Mouse (Mus musculus) cerebellum, adult (tissue): Measurements from ENCODE around the gene Abcb8.
A peak's percentile ranks its signal among the peaks of the same experiment; 100 is the strongest.

ENCODE experiments used
- ATAC-seq: cut with Nextera tagmentation; 2 replicates; pipeline ENCODE4 v1.9.2; 2017; ENCODE audit warnings: mild to moderate bottlenecking, moderate library complexity, mixed read lengths; ENCODE audit not compliant: insufficient number of reproducible peaks, low FRiP score, low TSS enrichment

The Abcb8 gene

DNA sequence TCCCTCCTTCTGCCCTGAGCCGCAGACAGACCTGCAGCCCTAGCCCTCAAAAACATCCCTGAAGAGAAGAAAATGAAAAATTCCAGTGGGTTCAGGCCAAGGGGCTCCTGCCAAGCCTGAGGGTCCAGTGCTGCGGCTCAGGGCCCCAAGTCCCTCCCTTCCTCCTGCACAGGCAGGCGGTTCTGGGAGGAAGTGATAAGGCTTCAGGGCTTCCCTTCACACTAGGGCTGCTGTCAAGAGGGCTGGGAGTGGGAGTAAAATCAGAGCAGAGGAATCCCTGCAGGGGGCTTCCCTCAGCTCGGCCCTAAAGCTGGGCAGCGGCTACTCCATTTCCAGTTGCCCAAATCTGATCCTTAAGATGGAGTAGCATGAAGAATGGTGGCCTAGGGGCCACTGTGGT, 27.9 kb upstream of the Abcb8 start:
- ATAC-seq, result no peak

DNA sequence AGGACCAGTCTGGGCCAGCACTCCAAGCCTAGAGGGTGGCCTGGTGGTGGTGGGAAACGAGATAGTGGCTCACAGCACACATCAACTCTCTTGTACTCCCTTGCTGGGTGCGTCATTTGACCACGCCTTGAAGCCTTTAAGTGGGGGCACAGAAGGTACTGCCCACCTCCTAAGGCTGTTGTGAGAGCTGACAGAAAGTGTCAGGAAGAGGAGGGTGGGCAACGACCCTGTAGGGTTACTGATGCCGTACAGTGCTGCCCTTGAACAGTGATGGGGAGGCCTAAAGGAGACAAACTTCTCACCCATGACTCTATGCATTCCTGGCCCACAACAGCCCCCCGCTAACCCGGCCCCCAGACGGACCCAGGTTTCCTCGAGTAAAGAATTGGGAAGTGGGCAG, 27.0 kb upstream of the Abcb8 start:
- no peak for ATAC-seq

DNA sequence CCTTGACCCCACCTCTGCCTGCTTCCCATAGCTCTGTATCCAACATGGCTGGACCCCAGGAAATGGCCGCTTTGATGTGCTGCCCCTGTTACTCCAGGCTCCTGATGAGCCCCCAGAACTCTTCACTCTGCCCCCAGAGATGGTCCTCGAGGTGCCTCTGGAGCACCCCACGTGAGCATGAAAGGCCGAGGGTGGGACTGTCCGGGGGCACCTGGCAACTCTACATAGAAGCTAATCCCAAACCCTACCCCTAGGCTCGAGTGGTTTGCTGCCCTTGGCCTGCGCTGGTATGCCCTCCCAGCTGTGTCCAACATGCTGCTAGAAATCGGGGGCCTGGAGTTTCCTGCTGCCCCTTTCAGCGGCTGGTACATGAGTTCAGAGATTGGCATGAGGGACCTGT, 23.7 kb upstream of the Abcb8 start:
- ATAC-seq, result no peak

DNA sequence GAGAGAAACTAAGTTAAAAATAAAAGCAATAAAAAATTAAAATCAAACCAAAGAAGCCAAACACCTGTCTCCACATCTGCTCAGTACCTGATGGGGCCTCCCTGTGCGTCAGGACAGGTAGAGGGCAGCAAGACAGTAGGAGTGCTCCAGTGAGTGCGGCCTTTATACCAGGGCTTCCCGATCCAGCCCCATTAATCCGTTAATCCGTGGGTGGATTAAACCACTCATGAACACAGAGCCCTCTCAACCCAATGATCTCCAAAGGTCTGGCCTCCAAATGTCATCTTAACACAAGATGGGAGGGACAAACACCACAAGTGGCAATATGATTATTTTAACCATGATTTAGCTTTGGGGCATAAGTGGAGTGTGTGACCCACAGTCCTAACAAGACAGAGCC, 19.7 kb upstream of the Abcb8 start:
- ATAC-seq, result no peak

DNA sequence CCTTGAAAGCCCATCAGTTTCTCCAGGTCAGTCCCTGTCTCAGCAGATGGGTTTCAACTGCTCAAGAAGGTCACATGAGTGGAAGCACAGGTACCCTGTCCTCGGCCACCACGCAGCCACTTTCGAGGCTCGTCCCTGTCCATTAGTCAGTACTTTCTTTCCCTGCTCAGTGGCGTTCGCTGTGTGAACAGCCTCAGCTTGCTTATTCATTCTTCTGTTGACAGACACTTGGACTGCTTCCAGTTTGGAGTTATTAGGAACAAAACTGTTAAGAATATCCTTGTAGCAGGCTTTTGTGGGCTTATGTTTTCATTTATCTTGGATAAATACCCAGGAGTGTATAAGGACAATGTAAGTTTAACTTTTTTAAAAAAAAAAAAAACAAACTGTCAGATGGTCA, 19.2 kb upstream of the Abcb8 start:
- ATAC-seq, result no peak

DNA sequence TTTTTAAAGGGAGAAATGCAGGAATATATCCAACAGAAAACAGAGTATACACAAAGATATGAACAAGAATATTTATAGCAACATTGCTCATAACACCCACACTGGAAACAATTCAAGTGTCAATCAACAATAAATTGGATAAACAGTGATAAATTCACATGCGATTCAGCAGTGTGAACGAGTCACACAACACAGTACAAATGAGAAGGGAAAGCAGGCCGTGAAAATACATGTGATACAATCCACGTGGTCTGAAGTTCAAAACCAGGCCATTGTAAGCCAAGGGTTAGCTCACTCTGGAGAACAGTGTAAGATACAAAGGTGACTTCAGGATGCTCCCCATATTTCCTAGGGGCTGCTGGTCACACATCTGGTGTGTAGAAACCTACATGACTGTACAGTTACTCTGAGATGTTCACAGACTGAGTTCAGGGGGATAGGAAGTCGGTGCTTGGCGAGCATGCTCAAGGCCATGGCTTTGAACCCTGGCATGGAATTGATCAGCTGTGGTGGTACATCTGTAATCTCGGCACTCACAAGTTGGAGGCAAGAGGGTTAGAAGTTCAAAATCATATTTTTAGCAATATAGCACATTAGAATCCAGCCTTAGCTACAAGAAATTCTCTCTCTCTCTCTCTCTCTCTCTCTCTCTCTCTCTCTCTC, 18.7 kb upstream of the Abcb8 start:
- no peak for ATAC-seq

DNA sequence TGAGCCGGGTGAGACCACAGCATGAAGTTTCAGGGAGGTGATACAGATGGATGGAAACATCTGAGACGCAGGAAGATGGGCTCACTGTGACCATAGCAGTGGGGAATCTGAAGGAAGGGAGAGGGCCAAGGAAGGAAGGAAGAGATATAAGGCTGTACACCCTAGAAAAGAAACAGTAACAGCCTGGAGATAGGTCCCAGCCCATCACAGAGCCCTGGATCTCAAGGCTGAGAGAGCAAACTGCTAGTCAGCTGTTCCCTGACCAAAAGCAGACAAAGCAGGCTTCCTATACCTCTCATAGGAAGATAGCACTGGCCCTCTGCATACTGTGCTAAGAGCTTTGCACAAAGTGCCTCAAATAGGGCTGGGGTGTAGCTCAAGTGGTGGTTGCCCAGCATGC, 14.8 kb upstream of the Abcb8 start:
- ATAC-seq, result no peak

DNA sequence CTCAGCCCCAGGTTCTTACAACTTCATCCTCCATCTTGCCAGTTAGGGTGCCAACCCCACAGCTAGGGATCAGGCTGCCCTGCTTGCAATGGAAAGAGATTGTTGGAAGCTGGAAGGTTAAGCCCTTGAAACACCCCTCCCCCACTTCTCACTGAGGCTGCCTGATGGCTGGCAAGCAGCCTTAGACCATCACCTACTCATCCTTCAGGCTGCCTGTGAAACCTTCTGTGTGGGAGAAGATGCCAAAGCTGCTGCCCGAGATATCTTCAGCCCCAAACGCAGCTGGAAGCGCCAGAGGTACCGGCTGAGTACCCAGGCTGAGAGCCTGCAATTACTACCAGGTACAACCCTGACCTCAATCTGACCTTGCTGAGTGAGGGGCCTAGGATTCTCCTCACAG, 14.0 kb upstream of the Abcb8 start:
- ATAC-seq, result no peak

DNA sequence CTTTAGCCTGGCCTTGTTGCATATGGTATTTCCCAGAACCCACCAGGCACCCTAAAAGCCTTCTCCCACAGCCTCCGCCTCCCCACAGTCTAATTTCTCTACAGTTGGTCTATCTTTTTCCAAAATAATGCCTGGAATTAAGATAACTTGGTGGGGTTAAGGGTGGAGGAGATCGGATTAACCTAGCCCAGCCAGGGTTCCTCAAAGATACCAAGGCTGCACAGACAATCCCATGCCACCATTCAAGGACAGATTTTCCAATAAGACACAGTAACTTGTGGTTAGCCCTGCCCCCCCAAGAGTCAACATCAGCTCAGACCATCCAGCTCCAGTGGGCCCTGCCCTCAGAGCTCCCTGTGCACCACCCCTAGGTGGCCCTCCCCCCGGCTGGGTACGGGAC, 13.0 kb upstream of the Abcb8 start:
- ATAC-seq, result no peak

DNA sequence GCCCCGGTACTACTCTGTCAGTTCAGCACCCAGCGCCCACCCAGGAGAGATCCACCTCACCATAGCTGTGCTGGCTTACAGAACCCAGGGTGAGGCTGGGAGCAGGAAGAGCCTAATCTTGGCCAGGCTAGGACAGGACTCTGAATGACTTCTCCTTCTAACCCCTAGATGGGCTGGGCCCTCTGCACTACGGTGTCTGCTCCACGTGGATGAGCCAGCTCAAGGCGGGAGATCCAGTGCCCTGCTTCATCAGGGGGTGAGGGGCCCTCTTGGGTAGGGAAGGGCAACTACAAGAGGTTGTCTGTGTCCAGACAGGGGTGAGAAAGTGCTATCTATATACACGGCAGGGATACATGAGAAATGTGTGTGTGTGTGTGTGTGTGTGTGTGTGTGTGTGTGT, 12.0 kb upstream of the Abcb8 start:
- no peak for ATAC-seq

DNA sequence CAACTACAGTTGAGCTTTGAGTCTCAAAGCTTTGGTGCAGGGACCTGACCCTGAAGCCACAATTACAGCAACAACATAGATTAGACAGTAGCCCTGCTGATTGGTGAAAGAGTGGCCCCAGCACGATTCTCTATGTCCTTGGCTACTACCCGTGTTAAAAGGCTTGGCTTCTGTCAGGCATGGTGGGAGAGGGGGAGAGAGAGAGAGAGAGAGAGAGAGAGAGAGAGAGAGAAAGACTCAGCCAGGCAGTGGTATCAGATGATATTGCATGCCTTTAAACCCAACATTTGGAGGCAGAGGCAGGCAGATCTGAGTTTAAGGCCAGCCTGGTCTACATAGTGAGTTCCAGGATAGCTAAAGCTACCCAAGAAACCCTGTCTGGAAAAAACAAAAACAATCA, 11.5 kb upstream of the Abcb8 start:
- ATAC-seq, result no peak

DNA sequence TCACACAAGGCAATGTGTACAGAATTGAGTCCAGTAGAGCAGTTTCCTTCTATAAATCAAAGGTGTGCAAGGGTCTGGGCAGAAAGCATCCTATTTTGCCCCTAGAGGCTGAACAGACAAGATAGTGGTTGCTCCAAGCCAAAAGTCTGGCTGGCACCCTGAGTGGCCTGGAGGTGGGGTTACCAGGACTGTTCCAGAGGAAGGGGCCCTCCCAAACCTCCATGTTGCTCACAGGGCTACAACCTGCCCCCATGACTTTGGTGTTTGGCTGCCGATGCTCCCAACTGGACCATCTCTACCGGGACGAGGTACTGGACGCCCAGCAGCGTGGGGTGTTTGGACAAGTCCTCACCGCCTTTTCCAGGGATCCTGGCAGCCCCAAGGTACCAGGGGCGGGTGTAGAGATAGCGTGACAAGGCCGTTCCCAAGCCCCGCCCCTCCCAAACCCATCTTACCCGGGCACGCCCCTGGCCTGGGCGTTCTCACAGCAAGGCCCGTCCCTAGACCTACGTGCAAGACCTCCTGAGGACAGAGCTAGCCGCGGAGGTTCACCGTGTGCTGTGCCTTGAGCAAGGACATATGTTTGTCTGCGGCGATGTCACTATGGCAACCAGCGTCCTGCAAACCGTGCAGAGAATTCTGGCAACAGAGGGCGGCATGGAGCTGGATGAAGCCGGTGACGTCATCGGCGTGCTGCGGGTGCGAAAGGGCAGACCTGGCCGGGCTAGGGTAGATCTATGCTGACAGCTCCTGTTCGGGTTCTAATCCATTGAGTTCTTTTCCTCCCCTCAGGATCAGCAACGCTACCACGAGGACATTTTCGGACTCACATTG, 10.2 kb upstream of the Abcb8 start:
- ATAC-seq, result peak; percentile 87

DNA sequence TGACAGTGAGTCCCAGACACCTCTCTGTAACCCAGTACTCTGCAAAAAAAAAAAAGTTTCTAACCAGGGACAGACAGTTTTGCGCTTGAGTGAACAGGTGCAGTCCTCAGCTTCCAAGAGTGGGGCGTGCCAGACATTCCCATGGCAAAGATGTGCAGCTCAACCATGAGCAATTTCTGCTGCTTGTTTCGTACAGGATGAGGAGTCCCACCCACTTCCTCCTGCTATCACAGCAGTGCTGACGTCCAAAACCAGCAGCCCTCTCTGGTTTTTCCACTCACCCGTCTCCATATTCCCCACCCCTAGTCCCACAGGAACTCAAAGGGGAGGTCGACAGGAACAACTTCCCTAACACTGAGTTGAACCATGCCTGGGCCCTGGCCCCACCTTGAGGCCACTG, 9.1 kb upstream of the Abcb8 start:
- no peak for ATAC-seq

DNA sequence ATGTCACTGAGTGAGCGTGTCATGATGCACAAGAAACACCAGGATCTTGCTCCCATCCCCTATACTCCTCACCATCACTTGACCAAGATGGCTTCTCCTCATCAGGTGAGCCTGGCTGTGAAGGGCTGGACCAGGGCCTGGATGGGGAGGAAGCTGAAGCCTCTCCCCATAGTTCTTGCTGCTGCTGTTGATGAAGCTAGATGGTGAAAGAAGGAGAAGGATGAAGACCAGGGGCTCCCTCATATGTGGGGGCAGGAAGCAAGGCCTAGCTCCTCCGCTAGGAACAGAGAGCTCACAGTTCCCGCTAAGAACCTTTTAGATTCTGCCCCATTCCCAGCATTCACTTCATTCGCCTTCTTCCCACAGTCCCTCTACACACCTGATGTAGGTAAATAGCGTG, 8.1 kb upstream of the Abcb8 start:
- ATAC-seq, result no peak

DNA sequence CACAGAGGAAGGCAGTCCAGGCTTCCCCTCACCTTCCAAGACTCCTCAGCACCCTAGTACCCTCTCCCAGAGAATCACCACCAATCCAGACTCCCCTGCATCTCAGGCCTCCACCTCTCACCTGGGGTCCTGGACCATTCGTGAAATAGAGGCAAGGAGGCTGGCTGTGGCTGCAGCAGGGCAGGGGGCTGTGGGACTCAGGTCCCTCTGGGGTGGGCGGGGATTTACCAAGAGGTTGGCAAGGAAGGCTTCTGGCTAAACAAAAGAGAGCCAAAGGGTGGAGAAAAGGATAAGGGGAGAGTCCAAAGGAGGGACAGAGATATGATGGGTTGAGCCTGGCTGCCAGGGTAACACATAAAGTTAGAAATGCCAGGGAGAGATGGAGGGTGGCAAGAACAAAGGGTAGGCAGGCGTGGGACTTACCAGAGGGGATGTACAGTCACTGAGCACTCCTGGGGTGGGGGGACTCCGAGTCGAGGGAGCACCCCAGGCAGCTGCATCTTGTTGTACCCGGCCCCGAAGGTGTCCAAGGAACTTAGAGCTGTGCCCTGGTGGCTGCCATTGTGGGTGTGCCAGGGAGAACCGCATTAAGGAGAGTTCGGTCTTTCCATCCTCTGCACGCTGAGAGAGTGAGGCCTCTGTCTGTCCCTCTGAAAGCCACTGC, 7.4 kb upstream of the Abcb8 start:
- no peak for ATAC-seq

DNA sequence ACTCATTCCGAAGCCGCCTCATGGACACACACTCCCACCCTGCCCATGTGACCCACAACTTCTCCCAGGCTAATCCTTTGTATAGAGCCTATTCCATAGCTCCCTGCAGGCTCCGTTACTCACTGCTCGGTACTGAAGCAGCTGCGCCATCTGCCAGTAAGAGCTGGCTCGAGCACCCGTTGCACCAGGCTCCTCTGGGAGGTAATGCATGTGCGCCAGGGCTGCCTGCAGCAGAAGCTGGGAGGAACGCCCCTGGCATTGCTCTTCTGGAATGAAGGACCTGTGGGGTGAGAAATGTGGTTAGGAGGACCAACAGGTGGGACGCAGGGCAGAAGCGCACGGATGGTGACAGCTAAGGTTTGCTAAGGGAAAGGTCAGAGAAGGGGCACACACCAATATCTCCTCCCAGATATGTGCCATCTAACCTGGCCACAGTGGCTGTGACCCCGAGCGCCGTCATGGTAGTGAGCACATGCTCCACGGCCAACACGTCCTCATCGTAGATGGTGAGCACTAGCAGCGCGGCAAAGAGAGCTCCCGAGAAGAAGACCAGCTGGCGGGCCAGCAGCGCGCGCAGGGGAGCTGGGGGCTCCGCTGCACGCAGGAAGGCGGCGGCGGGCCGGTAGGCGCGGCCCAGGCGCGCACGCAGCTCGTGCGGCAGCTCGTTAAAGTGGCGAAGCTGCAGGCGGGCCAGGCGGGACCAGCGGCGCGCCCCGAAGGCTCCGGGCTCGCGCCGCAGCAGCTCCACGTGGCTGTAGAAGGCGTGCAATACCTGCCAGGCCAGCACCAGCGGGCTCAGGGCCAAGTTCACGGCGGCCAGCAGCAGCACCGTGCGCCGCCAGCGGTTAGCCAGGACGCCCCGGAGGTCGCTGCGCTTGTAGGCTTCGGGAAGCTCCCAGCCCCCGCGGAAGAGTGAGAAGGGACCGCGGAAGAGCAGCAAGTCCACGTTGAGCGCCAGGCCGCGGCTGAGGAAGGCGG, 5.9 kb upstream of the Abcb8 start:
- no peak for ATAC-seq

DNA sequence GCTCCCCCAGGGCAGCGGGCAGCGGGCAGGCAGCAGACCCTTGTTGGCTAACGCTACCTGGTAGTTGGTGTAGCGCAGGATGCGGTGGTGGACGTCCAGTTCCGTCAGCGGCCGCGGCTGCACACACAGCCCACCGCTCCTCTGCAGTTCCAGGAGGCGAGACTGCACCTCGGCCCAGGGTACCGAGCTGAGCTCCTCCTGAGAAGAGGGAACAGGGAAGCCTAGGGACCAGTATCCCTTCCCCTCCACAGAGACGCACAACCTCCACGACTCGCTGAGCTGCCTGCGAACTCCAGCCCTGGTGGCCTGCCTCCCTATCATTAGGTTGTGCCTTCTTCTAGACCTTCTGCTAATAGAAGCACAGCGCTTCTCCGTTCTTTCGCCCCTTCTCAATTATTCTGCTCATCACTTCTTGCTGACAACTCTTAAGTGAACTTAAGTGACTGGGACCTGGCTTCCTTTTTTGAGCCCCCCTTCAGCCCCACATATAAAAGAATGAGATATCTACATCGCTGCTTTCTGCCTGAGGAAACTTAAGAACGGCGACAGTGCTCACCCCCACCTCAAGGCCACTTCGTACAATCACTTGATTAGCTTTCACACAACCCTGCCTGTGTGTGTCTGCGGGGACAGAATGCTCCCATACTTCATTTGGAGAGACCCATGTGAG, 5.1 kb upstream of the Abcb8 start:
- no peak for ATAC-seq

DNA sequence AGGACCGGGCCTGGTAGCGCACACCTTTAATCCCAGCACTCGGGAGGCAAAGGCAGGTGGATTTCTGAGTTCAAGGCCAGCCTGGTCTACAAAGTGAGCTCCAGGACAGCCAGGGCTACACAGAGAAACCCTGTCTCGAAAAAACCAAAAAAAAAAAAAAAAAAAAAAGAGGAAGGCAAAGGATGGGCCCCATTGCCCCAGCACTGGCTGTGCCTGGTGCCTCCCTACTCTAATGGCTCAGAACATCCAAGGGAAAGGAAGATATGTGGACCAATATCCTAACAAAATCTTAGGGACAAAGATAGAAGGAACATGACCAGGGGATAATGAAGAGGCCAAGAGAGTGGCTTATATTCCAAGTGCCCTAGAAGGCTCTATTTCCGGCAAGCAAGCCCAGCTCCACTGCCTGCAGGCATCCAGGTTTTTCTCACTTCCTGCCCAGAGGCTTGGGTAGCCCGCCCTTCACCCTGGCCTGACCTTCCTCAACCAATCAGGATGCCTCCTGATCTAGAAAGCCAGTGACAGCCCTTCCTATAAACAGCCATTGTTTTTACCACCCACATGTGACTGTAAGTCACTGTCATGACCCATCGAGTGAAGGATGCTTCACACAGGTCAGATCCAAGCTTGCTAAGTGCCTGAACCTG, 4.3 kb upstream of the Abcb8 start:
- no peak for ATAC-seq

DNA sequence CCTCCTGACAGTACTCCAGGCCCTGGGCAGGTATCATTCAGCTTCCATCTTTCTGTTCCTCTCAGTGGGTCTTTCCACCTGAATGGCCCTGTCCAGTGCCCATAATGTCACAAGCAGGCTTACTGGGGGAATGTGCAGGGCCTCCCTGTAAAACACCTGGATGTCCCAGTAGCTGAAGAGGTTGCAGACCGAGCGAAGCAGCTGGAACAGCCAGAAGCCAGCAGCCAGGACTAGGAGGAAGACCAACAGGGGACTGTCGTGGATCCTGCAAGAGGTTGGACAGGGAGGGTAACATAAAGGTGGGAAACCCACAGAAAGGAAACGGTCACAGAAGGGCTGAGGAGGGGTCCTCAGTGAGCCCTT, 3.8 kb upstream of the Abcb8 start:
- no peak for ATAC-seq

DNA sequence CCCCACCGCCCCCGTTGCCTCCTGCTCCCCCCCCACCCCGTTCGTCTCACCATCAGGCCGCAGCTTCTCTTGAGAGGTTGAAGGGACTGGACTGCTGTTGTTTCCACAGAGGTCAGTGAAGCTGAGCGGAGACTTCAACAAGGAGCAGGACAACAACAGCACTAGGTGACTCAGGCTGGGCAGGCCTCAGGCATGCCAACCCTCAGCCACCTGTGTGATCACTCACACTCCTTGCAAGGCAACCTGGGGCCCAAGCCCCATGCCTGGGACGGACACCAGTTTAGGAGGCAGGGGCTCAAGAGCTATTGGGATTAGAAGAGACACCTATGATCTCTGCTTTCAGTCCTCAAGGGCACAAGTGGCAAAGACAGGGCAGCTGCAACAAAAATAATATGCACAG, 1.6 kb upstream of the Abcb8 start, which contains the start of gene Atg9b:
Gene Atg9b (minus strand): TSS at position 280 of the 400 bp plus-strand sequence.
- ATAC-seq, result no peak
